ENCODE assay signal across 27 mouse cellular contexts in genomic region chr7:19154796-19155195, GRCm38 (mm10). TPM values are rescaled to one million over a fixed set of nuclear protein-coding genes. Genes with fewer than 3 reads are reported as not detected.
"Had no signal": no experiment of that assay in that cellular context is flagged by ENCODE, and none has a peak within 500 bp of the region (broad histone marks: within the 10 kb centered on the region; RNA-seq: fewer than 3 reads in every experiment).

No protein-coding gene starts in this region.

- H3K4me3 ChIP-seq: gastrocnemius, adult 2 months; heart, adult 2 months; hindbrain, embryonic 10.5 days; hindbrain, embryonic 12.5 days; hindbrain, embryonic 15.5 days; intestine, embryonic 15.5 days; layer of hippocampus, adult 2 months; left cerebral cortex, adult 2 months; limb, embryonic 10.5 days; limb, embryonic 12.5 days; liver, embryonic 13.5 days; liver, embryonic 15.5 days had no signal

- ATAC-seq: inflammation-experienced regulatory T-cells, adult 6 months; intestine, embryonic 15.5 days; intestine, postnatal 0 days; liver, postnatal 0 days had no signal

- DNase-seq: gastrocnemius, adult 2 months; gastrocnemius, postnatal 10 days; gastrocnemius, postnatal 25 days; heart, adult 2 months; heart, postnatal 10 days; heart, postnatal 4 days; kidney, adult 18-20 months; kidney, adult 8-10 months; kidney, postnatal 10 days; kidney, postnatal 25 days; kidney, postnatal 4 days; liver; liver, embryonic 13.5 days; liver, postnatal 0 days had no signal

- H3K9ac ChIP-seq: hindbrain, embryonic 12.5 days; hindbrain, embryonic 15.5 days; intestine, embryonic 15.5 days; limb, embryonic 12.5 days; liver, embryonic 13.5 days; liver, embryonic 15.5 days; liver, postnatal 0 days had no signal

- H3K4me2 ChIP-seq: heart, embryonic 11.5 days; hindbrain, embryonic 12.5 days; hindbrain, embryonic 15.5 days; limb, embryonic 12.5 days; liver, embryonic 11.5 days; liver, embryonic 13.5 days; liver, embryonic 15.5 days had no signal

- H3K27ac ChIP-seq: gastrocnemius, adult 2 months; heart, adult 2 months; hindbrain, embryonic 10.5 days; hindbrain, embryonic 12.5 days; hindbrain, embryonic 15.5 days; intestine, embryonic 15.5 days; layer of hippocampus, adult 2 months; left cerebral cortex, adult 2 months; limb, embryonic 10.5 days; limb, embryonic 12.5 days; liver, embryonic 13.5 days; liver, embryonic 15.5 days had no signal

- H3K9me3 ChIP-seq: hindbrain, embryonic 10.5 days; hindbrain, embryonic 12.5 days; hindbrain, embryonic 15.5 days; intestine, embryonic 15.5 days; limb, embryonic 10.5 days; limb, embryonic 12.5 days; liver, embryonic 13.5 days; liver, embryonic 15.5 days had no signal

RNA-seq across cellular contexts. Expression of gene Gipr, which starts 11.1 kb away (rescaled TPM):
- polyA plus RNA-seq: inflammation-experienced regulatory T-cells, adult 6 months had no signal
